Mouse (Mus musculus) limb, embryonic 15.5 days (tissue): ENCODE measurements at regions not wholly inside any gene's neighbourhood (a gene's known extent, or its start where the extent isn't known, plus 50 kb on each side); places are given as distances from the start of the nearest gene placed in this dataset.

Experiments used
- ATAC-seq: fragments of 200-750 bp; cut with Nextera tagmentation; 2 replicates; pipeline ENCODE4 v1.8.0; 2017; ENCODE audit warnings: low read depth, moderate TSS enrichment; ENCODE audit not compliant: insufficient number of reproducible peaks, low FRiP score, low TSS enrichment
- H3K27ac ChIP-seq: fragments of 300-500 bp; sonication (generic); 2 replicates; pipeline ENCODE4 v1.5.1; 2015; ENCODE audit warnings: moderate library complexity, mild to moderate bottlenecking, inconsistent platforms
- H3K27me3 ChIP-seq: fragments of 300-500 bp; sonication (generic); 2 replicates; pipeline ENCODE4 v1.6.1; 2015; ENCODE audit warnings: inconsistent platforms
- H3K36me3 ChIP-seq: fragments of 300-500 bp; sonication (generic); 2 replicates; pipeline ENCODE4 v1.6.1; 2015; ENCODE audit warnings: inconsistent platforms
- H3K4me1 ChIP-seq: fragments of 300-500 bp; sonication (generic); 2 replicates; pipeline ENCODE4 v1.6.1; 2015; ENCODE audit warnings: inconsistent platforms
- H3K4me2 ChIP-seq: fragments of 300-500 bp; sonication (generic); 2 replicates; pipeline ENCODE4 v1.6.1; 2015; ENCODE audit warnings: mild to moderate bottlenecking, inconsistent platforms
- H3K4me3 ChIP-seq: fragments of 300-500 bp; sonication (generic); 2 replicates; pipeline ENCODE4 v1.5.1; 2015; ENCODE audit warnings: mild to moderate bottlenecking, inconsistent platforms
- H3K9ac ChIP-seq: fragments of 300-500 bp; sonication (generic); 2 replicates; pipeline ENCODE4 v1.6.1; 2015; ENCODE audit warnings: inconsistent platforms
- H3K9me3 ChIP-seq: fragments of 300-500 bp; sonication (generic); 2 replicates; pipeline ENCODE4 v1.6.1; 2016; ENCODE audit warnings: inconsistent platforms
- WGBS: fragments of 180-500 bp; shearing (Covaris S2); methylation state at CpG from one replicate; pipeline ENCODE4 v1.1.7; 2015; 5-methylcytosine and 5-hydroxymethylcytosine counted together

DNA sequence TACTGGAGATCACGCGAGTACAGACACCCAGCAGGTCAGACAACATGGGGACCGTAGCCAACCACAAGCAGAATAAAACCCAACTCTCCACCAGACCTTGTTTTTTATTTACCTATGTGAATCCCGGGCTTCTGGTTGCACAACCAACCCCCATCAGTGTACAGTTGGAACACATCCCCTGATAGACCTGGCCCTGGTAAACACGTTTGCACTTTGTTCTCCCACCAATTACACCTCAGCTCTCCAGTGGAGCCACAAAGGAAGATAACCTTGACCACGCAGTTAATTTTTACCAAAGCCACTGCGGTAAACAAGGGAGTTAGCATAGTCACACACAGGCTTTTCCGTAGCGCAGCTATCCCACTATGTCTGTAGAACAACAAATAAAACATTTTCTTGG lies 254.6 kb upstream of the Dio3 start:
- Histone ChIP-seq H3K9ac (no peak overlapping the region), H3K4me2 (no peak overlapping the region), H3K27ac (no peak overlapping the region), H3K27me3 (peaks cover 17% of the 10 kb centered on the region; the same call in 1 of the 2 replicates), H3K36me3 (no peaks in the 10 kb centered on the region), H3K4me1 (peaks cover 14% of the 10 kb centered on the region), H3K4me3 (no peak overlapping the region), H3K9me3 (no peaks in the 10 kb centered on the region)
- 85% methylated on average over 9 of the region's 9 CpGs for WGBS
- ATAC-seq, result no peak

DNA sequence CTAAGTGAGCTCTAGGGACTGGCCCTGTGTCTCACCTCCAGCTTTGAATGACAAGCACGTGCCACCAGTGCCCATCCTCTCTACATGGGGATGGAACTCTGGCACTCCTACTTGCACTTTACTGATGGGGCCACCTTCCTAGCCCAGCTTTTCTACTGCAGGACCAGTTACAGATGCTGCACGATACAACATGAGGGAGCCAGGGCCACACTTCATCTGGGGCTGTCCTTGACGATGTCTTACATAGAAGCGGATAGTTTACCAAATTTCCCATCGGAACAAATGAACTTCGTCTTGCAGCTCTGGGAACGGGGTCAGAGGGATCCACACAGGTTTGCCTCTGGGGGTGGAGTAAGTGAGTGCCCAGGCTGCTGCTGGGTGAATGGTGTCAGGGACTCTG lies 253.7 kb upstream of the Dio3 start:
- Histone ChIP-seq H3K27ac (no peak overlapping the region), H3K27me3 (peaks cover 20% of the 10 kb centered on the region; the same call in 1 of the 2 replicates), H3K4me3 (no peak overlapping the region), H3K4me2 (no peak overlapping the region), H3K36me3 (no peaks in the 10 kb centered on the region), H3K9ac (no peak overlapping the region), H3K4me1 (peaks cover 14% of the 10 kb centered on the region), H3K9me3 (no peaks in the 10 kb centered on the region)
- WGBS, result 89% methylated on average over 7 of the region's 7 CpGs
- no peak for ATAC-seq

DNA sequence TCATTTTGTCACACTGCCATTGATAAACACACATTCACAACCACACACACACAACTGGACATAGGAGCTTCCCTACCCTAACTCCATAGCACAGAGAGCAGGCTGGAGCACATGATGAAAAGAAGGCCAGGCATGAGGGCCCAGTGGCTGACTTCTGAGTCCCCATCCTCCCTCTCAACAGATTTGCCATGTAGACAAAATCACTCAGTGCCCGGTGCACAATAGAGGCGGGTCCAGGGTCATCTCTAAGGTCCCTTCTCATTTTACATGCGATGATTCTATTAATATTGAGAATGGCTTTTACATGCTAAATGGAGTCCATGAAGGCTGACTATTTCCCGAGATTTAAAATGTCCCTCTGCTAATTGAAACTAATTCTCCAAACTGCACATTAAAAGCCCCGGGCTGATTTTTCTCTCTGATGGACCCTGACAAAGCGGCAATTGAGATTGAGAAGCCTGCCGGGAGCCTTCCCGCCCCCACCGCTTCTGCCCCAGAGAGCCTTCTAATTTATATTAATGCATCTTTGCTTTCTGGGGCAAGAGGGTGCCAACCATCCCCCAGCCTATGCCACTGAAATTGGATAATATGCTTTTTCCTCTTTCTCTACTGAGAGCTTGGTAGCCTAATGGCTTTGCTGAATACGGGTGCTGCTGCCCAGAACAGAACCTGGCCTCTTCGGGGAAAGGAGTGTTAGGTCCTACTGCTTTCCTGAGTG lies 252.7 kb upstream of the Dio3 start:
- 68% methylated on average over 11 of the region's 11 CpGs for WGBS
- no peak overlapping the region for H3K4me3 ChIP-seq
- no peaks in the 10 kb centered on the region for H3K9me3 ChIP-seq
- H3K36me3 ChIP-seq, result no peaks in the 10 kb centered on the region
- no peak overlapping the region for H3K4me2 ChIP-seq
- no peak for ATAC-seq
- no peak overlapping the region for H3K27ac ChIP-seq
- H3K27me3 ChIP-seq, result peaks cover 20% of the 10 kb centered on the region; the same call in 1 of the 2 replicates
- peaks cover 8% of the 10 kb centered on the region for H3K4me1 ChIP-seq
- no peak overlapping the region for H3K9ac ChIP-seq

DNA sequence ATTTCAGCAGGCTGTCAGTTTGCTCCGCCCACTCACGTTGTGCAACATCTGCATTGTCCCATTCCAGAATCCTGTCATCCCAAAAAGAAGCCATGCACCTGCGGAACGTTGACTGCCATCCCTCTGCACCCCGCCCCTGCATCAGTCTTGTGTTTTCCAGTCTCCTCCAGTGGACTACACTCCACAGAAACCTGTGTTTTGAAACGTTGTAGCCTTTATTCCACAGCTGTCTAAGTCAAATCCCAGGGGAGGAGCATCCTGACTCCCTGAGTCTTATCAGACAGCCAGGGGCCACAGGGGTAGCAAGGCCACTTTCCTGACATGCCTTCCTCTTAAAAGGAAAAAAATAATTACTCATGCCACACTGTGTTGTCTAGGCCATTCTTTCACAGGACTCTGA lies 251.5 kb upstream of the Dio3 start:
- 57% methylated on average over 6 of the region's 6 CpGs for WGBS
- Histone ChIP-seq H3K9ac (no peak overlapping the region), H3K27ac (no peak overlapping the region), H3K4me1 (peaks cover 4% of the 10 kb centered on the region; the same call in 1 of the 2 replicates), H3K4me3 (no peak overlapping the region), H3K4me2 (no peak overlapping the region), H3K36me3 (no peaks in the 10 kb centered on the region), H3K27me3 (peaks cover 20% of the 10 kb centered on the region; the same call in 1 of the 2 replicates), H3K9me3 (no peaks in the 10 kb centered on the region)
- no peak for ATAC-seq

DNA sequence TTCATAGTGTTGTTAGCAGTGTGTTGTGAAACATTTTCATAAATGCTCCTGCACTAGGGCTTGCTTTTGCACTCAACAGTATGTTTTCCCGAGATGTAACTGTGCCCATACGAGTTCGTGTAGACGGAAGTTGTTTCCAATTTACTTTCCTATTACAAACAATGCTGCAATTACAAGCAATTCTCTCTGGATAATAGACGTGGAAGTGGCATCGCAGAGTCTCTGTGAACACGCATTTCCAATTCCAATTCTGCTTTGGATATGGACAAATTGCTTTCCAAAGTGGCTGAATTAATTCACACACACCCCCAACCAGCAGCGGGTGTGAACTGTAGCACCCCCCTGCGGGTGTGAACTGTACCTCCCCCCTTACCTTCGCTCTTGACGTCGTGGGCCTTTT lies 250.9 kb upstream of the Dio3 start:
- peaks cover 20% of the 10 kb centered on the region; the same call in 1 of the 2 replicates for H3K27me3 ChIP-seq
- H3K9me3 ChIP-seq, result no peaks in the 10 kb centered on the region
- WGBS, result 60% methylated on average over 12 of the region's 12 CpGs
- no peak for ATAC-seq
- H3K4me1 ChIP-seq, result peaks cover 3% of the 10 kb centered on the region; the same call in 1 of the 2 replicates
- H3K4me2 ChIP-seq, result no peak overlapping the region
- no peaks in the 10 kb centered on the region for H3K36me3 ChIP-seq
- H3K9ac ChIP-seq, result no peak overlapping the region
- H3K4me3 ChIP-seq, result no peak overlapping the region
- no peak overlapping the region for H3K27ac ChIP-seq

DNA sequence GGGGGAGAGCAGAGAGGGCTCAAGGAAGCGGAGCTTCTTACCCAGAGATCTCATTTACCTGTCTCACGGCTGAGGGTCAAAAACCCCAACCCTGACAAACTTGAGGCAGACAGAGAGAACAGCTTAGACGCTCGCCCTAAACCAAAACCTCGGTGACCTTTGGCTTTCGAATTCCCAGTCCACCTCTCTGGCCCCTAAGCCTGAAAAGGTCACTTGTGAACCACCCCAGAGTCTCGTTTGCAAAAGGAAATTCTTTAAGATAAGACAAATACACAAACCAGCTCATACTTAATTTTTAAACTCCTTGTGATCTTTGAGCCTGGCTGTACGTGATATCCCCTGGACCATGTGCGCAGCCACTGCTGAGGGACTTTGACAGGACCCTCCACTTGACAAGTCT lies 250.2 kb upstream of the Dio3 start:
- H3K27ac ChIP-seq, result no peak overlapping the region
- H3K4me3 ChIP-seq, result no peak overlapping the region
- H3K36me3 ChIP-seq, result no peaks in the 10 kb centered on the region
- H3K9ac ChIP-seq, result no peak overlapping the region
- H3K27me3 ChIP-seq, result peaks cover 20% of the 10 kb centered on the region; the same call in 1 of the 2 replicates
- no peaks in the 10 kb centered on the region for H3K9me3 ChIP-seq
- no peak overlapping the region for H3K4me2 ChIP-seq
- ATAC-seq, result no peak
- no peaks in the 10 kb centered on the region for H3K4me1 ChIP-seq
- WGBS, result 56% methylated on average over 9 of the region's 9 CpGs

DNA sequence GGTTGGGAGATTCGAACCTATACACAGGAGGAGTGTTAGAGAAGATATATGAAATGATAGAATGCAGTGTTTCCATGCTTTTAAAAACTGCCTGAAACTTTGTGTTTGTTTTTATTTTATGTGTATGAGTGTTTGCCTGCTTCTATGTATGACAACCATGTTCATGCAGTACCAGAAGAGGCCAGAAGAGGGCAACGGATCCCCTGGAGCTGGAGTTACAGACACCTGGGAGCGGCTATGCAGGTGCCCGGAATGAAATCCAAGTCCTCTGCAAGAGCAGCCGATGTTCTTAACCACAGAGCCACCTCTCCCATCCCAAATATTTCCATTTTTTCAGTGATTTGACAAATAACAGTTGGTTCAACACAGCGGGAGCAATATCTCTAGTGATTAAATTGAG lies 247.5 kb upstream of the Dio3 start:
- H3K27ac ChIP-seq, result no peak overlapping the region
- H3K9me3 ChIP-seq, result no peaks in the 10 kb centered on the region
- 53% methylated on average over 6 of the region's 6 CpGs for WGBS
- H3K4me2 ChIP-seq, result no peak overlapping the region
- no peak overlapping the region for H3K9ac ChIP-seq
- peaks cover 19% of the 10 kb centered on the region; the same call in 1 of the 2 replicates for H3K27me3 ChIP-seq
- no peaks in the 10 kb centered on the region for H3K4me1 ChIP-seq
- no peak for ATAC-seq
- no peak overlapping the region for H3K4me3 ChIP-seq
- no peaks in the 10 kb centered on the region for H3K36me3 ChIP-seq

DNA sequence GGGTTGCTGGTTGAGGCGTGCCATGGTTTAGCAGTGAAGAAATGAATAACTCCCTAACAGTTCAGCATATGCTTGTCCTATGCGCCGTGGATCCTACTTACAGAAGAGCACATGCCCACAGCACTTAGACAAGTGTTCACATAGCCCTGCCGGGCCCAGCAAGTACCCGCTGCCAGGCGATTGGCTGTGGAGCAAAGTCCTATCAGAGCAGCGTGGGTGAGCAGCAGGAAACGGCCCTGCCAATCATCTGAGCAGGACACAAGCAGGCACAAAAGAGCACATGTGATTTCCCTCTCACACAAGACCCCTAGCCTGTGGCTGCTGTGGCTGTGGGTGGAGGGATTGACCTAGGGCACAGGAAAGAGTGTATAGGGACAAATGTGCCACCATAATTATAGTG lies 243.7 kb upstream of the Dio3 start:
- Histone ChIP-seq H3K27me3 (peaks cover 4% of the 10 kb centered on the region; the same call in 1 of the 2 replicates), H3K36me3 (no peaks in the 10 kb centered on the region), H3K4me3 (no peak overlapping the region), H3K4me1 (no peaks in the 10 kb centered on the region), H3K4me2 (no peak overlapping the region), H3K9ac (no peak overlapping the region), H3K9me3 (no peaks in the 10 kb centered on the region), H3K27ac (no peak overlapping the region)
- no peak for ATAC-seq
- 77% methylated on average over 8 of the region's 8 CpGs for WGBS

DNA sequence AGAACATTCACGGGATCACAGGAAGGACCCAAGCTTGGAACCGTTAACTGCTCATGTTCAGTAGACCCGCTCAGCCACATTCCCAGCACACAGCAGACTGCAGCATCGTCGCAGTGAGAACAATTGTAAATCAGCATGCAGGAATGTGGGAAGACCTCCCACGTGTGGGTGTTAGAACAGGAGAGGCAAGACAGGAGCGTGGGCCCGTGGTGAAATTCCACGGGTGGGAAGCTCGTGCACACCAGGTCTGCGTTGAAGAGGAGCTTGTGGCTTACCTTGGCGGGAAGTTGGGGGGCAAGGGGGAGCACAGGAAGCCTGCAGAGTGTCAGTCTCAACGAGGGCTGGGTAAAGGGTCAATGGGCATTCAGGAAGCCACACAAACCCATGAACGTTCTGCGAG lies 238.2 kb upstream of the Dio3 start:
- Histone ChIP-seq H3K4me1 (no peaks in the 10 kb centered on the region), H3K4me2 (no peak overlapping the region), H3K4me3 (no peak overlapping the region), H3K27ac (no peak overlapping the region), H3K9me3 (no peaks in the 10 kb centered on the region), H3K27me3 (peaks cover 4% of the 10 kb centered on the region), H3K36me3 (no peaks in the 10 kb centered on the region), H3K9ac (no peak overlapping the region)
- WGBS, result 55% methylated on average over 15 of the region's 15 CpGs
- no peak for ATAC-seq

DNA sequence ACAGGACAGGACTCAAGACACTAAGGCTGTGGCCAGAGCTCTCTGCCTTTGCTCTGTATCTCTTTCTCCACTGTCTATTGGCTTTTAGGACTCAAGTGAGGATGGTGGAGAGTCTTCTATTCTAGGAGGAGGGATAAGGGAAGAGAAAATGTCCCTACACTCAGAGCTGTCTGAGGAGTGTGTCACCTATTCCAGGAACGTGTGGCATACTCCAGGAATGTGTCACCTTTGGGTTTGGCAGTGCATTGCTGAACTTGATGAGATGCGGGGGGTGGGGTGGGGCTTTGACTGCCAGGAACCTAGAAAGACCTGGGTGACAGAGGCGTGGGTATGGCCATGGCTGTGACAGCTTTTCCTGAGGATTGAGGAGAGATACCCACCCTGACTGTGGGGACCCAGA lies 237.1 kb upstream of the Dio3 start:
- H3K4me2 ChIP-seq, result no peak overlapping the region

DNA sequence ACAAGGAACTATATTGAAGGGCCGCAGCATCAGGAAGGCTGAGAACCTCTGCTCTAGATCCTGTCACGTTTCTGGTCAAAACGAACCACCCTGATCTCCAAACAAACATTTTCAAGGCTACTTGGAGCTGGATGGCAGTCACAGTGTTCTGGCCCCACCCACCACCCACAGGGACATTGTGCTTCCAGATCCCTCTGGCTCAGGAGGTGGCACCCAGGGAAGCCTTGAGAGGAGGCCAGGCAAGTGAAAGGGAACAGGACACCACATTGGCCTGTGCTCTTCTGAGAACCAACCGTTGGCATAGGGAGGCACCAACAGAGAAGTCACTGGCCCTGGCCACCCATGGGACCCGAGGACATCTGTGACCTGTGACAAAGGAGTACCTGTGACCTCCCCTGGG lies 234.6 kb upstream of the Dio3 start:
- H3K4me1 ChIP-seq, result peaks cover 7% of the 10 kb centered on the region
- H3K4me2 ChIP-seq, result no peak overlapping the region
- no peaks in the 10 kb centered on the region for H3K9me3 ChIP-seq
- no peak for ATAC-seq
- no peak overlapping the region for H3K9ac ChIP-seq
- no peak overlapping the region for H3K4me3 ChIP-seq
- H3K36me3 ChIP-seq, result no peaks in the 10 kb centered on the region
- H3K27ac ChIP-seq, result no peak overlapping the region
- H3K27me3 ChIP-seq, result peaks cover 4% of the 10 kb centered on the region; the same call in 1 of the 2 replicates
- 76% methylated on average over 5 of the region's 5 CpGs for WGBS

More for the DNA sequence above, 237.1 kb upstream of the Dio3 start:
- Histone ChIP-seq H3K27me3 (peaks cover 4% of the 10 kb centered on the region), H3K9ac (no peak overlapping the region), H3K27ac (no peak overlapping the region), H3K4me1 (no peaks in the 10 kb centered on the region), H3K4me3 (no peak overlapping the region), H3K9me3 (no peaks in the 10 kb centered on the region), H3K36me3 (no peaks in the 10 kb centered on the region)
- no peak for ATAC-seq
- WGBS, result 65% methylated on average over 3 of the region's 3 CpGs

DNA sequence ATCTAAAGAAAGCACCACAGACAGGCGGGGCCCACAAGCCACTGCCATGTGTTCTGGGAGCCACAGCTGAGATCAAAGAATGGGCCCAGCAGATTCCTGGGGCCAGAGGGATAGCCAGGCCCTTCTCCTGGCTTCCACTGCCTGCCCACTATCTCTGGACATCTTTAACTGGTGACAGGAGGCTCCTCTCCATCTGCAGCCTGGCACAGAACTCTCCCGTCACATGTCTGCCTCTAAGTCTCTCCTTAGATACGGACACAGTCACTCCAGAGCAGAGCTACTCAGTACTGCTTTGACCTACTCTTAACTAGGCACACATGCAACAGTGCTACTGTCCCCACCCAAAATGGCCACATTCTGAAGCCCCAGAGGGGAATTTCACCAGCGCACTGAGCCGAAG lies 234.1 kb upstream of the Dio3 start:
- Histone ChIP-seq H3K27me3 (peaks cover 4% of the 10 kb centered on the region; the same call in 1 of the 2 replicates), H3K27ac (no peak overlapping the region), H3K36me3 (no peaks in the 10 kb centered on the region), H3K9ac (no peak overlapping the region), H3K4me1 (peaks cover 7% of the 10 kb centered on the region), H3K4me3 (no peak overlapping the region), H3K9me3 (no peaks in the 10 kb centered on the region), H3K4me2 (no peak overlapping the region)
- 80% methylated on average over 5 of the region's 5 CpGs for WGBS
- ATAC-seq, result no peak
